Mouse (Mus musculus) liver, adult (tissue): Measurements from ENCODE around the gene Mroh2a.

Source experiments
- GATA4 ChIP-seq: IDR thresholded peaks from 2 replicates; pipeline ENCODE4 v1.6.1; 2014; ENCODE audit warnings: mild to moderate bottlenecking, low read length; ENCODE audit not compliant: insufficient replicate concordance

The Mroh2a gene

GRCm38 (mm10) chr1:88258881-88259642, 32.3 kb downstream of the Mroh2a start:
- TF ChIP-seq GATA4: peak; percentile 85; the same call in 1 of the 2 replicates

- no peak for TF ChIP-seq GATA4
These were observed 32.8 kb downstream of the Mroh2a start for GRCm38 (mm10) chr1:88259643-88260024.

GRCm38 (mm10) chr1:88260114-88260513, 33.3 kb downstream of the Mroh2a start:
- TF ChIP-seq GATA4: peak; percentile 27; the same call in 1 of the 2 replicates

- no peak for TF ChIP-seq GATA4
These were observed 34.0 kb downstream of the Mroh2a start for GRCm38 (mm10) chr1:88260604-88261377.

GRCm38 (mm10) chr1:88261706-88262105, 34.9 kb downstream of the Mroh2a start:
- no peak for TF ChIP-seq GATA4

- TF ChIP-seq GATA4: no peak
These were observed 35.5 kb downstream of the Mroh2a start for GRCm38 (mm10) chr1:88262255-88262654.

GRCm38 (mm10) chr1:88262961-88263360, 36.2 kb downstream of the Mroh2a start:
- TF ChIP-seq GATA4: no peak

GRCm38 (mm10) chr1:88263778-88264177, 37.0 kb downstream of the Mroh2a start:
- no peak for TF ChIP-seq GATA4

GRCm38 (mm10) chr1:88264237-88264868, 37.6 kb downstream of the Mroh2a start:
- TF ChIP-seq GATA4: no peak

GRCm38 (mm10) chr1:88264869-88265240, 38.1 kb downstream of the Mroh2a start:
- no peak for TF ChIP-seq GATA4

GRCm38 (mm10) chr1:88266123-88266522, 39.3 kb downstream of the Mroh2a start:
- TF ChIP-seq GATA4: no peak

- no peak for TF ChIP-seq GATA4
These were observed 40.7 kb downstream of the Mroh2a start for GRCm38 (mm10) chr1:88267489-88267888.

GRCm38 (mm10) chr1:88268070-88268469, 41.3 kb downstream of the Mroh2a start:
- no peak; the same call in 1 of the 2 replicates for TF ChIP-seq GATA4

GRCm38 (mm10) chr1:88269539-88270309, 42.9 kb downstream of the Mroh2a start:
- no peak for TF ChIP-seq GATA4

- no peak for TF ChIP-seq GATA4
These were observed 46.1 kb downstream of the Mroh2a start for GRCm38 (mm10) chr1:88272851-88273250.
